8 mouse cellular contexts compared by ENCODE assay signal in the genomic region with DNA sequence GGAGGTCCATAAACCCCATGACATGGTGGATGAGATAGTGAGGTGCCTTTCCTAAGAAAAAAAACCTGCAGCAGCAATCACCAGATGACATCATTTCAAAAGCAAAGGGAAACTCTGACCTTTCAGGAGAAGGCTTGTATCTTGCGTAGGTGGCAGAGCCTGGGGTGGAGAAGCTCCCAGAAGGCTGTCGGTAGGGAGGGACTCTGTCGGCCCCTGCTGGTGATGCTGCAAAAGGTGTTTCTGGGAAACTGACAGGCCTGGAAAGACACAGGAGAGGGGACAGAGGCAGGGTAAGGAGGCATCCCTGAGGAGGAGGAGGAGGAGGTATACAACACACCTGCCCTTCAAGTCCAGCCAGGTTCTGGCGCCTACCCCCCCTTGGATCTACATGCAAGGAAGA.
DNase-seq lines count a peak whose midpoint lies in the region; ATAC-seq and TF ChIP-seq lines count a peak whose summit lies in the region.

No protein-coding gene starts in this region.

- no peak overlapping the region for H3K9ac ChIP-seq in kidney, embryonic 15.5 days
- no peak overlapping the region for H3K9ac ChIP-seq in hindbrain, embryonic 14.5 days
- H3K9ac ChIP-seq in lung, postnatal 0 days (replicated peaks; ENCODE audit: low read depth): no peak overlapping the region

- DNase-seq in kidney, adult 18-20 months: peak; percentile 9
- DNase-seq in Muller cell, postnatal 12 days (ENCODE audit: inconsistent ontology term): peak; percentile 17
- DNase-seq in cerebellum, postnatal 14 days: peak; percentile 44 to 56
- DNase-seq in hindbrain, embryonic 14.5 days (ENCODE audit: low spot score): peak; percentile 48
- peak; percentile 18 for DNase-seq in lung, postnatal 0 days (ENCODE audit: low spot score)
- DNase-seq in skeletal muscle tissue, adult 2 months (ENCODE audit: low read depth, low spot score): peak; percentile 13
- DNase-seq in gastrocnemius, postnatal 36 days: no peak

- no peak for ATAC-seq in kidney, embryonic 15.5 days (replicated peaks; ENCODE audit: low FRiP score)
- ATAC-seq in hindbrain, embryonic 14.5 days (ENCODE audit: low FRiP score): no peak
- no peak for ATAC-seq in lung, postnatal 0 days

- H3K4me3 ChIP-seq in kidney, embryonic 15.5 days (replicated peaks): no peak overlapping the region
- H3K4me3 ChIP-seq in hindbrain, embryonic 14.5 days (replicated peaks; ENCODE audit: low read length): no peak overlapping the region
- no peak overlapping the region for H3K4me3 ChIP-seq in lung, postnatal 0 days (ENCODE audit: low read depth, low read length)

- H3K36me3 ChIP-seq in kidney, embryonic 15.5 days: peaks cover 36% of the 10 kb centered on the region
- peaks cover 22% of the 10 kb centered on the region; the same call in 1 of the 2 replicates for H3K36me3 ChIP-seq in hindbrain, embryonic 14.5 days (replicated peaks; ENCODE audit: control insufficient read depth, insufficient read depth)
- H3K36me3 ChIP-seq in lung, postnatal 0 days (ENCODE audit: insufficient read depth, low read length): peaks cover 18% of the 10 kb centered on the region; the same call in 1 of the 2 replicates

- no peak overlapping the region for H3K4me2 ChIP-seq in kidney, embryonic 15.5 days
- no peak overlapping the region for H3K4me2 ChIP-seq in hindbrain, embryonic 14.5 days (replicated peaks)
- H3K4me2 ChIP-seq in lung, postnatal 0 days (replicated peaks; ENCODE audit: low read depth, low read length): no peak overlapping the region

- no peak for TF ChIP-seq EP300 in lung, postnatal 0 days (IDR thresholded peaks at IDR 0.05)

- WGBS in kidney, embryonic 15.5 days: 29% methylated on average over 4 of the region's 4 CpGs
- 14% methylated on average over 4 of the region's 4 CpGs for WGBS in hindbrain, embryonic 14.5 days
- WGBS in lung, postnatal 0 days: 34% methylated on average over 4 of the region's 4 CpGs

- no peaks in the 10 kb centered on the region for H3K4me1 ChIP-seq in kidney, embryonic 15.5 days
- peaks cover 11% of the 10 kb centered on the region for H3K4me1 ChIP-seq in hindbrain, embryonic 14.5 days (replicated peaks; ENCODE audit: control insufficient read depth, insufficient read depth, low read length)
- H3K4me1 ChIP-seq in lung, postnatal 0 days (ENCODE audit: insufficient read depth, low read depth, low read length): no peaks in the 10 kb centered on the region

- intact Hi-C loops in gastrocnemius, postnatal 36 days (cut with DNase I): loop anchor here (5.0 kb wide), 1 partner anchor 37 kb away; no protein-coding TSS in a partner anchor

- no peaks in the 10 kb centered on the region for H3K27me3 ChIP-seq in kidney, embryonic 15.5 days
- H3K27me3 ChIP-seq in hindbrain, embryonic 14.5 days (ENCODE audit: control insufficient read depth, insufficient read depth, low read length): no peaks in the 10 kb centered on the region
- no peaks in the 10 kb centered on the region for H3K27me3 ChIP-seq in lung, postnatal 0 days (replicated peaks; ENCODE audit: insufficient read depth, low read length)

- H3K9me3 ChIP-seq in kidney, embryonic 15.5 days (replicated peaks): no peaks in the 10 kb centered on the region
- no peaks in the 10 kb centered on the region for H3K9me3 ChIP-seq in hindbrain, embryonic 14.5 days (ENCODE audit: control insufficient read depth, low read length)
- no peaks in the 10 kb centered on the region for H3K9me3 ChIP-seq in lung, postnatal 0 days (ENCODE audit: low read length)

- no peak overlapping the region for H3K27ac ChIP-seq in kidney, embryonic 15.5 days
- H3K27ac ChIP-seq in hindbrain, embryonic 14.5 days: no peak overlapping the region
- no peak overlapping the region for H3K27ac ChIP-seq in lung, postnatal 0 days (ENCODE audit: low read length)

- TF ChIP-seq CTCF in lung, postnatal 0 days (IDR thresholded peaks at IDR 0.05): peak; percentile 67

Comparison
In these comparisons a context has a peak if more than half of its experiments do, and no peak if none do; other contexts are left out.
1. DNase-seq: peak in kidney, adult 18-20 months (single experiment), Muller cell, postnatal 12 days (single experiment), cerebellum, postnatal 14 days (2 of 2), hindbrain, embryonic 14.5 days (single experiment), lung, postnatal 0 days (single experiment) and skeletal muscle tissue, adult 2 months (single experiment); none in gastrocnemius, postnatal 36 days (0 of 2).